Mouse (Mus musculus) lung, postnatal 4 days (tissue): ENCODE measurements around the gene Gpat3.

Source experiments
- DNase-seq, 2 experiments: peaks; one replicate each; pipeline ENCODE4 v3.0.0; 2021

Gpat3 gene

DNA sequence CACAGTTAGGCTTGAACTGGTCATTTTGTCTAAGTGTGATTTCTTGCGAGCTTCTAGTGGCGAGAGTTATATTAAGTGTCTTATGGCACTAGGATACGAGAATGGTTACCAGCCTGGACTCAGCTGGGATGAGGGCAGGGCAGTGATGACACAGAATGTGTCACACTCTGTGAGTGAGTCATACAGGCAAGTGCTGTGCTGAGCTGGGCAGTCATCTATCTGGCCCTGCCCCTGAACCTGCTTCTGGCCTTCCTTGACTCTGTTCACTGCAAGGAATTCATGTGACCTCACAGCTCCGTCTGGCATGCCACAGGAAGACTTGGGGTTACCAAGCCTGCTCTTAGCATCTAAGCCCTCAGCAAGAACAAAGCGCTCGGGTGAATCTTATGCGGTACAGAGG, 16.3 kb downstream of the Gpat3 start:
- peak in 1 of 2 experiments; percentile 8 for DNase-seq

GRCm38 (mm10) chr5:100863091-100863490, 17.6 kb downstream of the Gpat3 start:
- no peak for DNase-seq

DNA sequence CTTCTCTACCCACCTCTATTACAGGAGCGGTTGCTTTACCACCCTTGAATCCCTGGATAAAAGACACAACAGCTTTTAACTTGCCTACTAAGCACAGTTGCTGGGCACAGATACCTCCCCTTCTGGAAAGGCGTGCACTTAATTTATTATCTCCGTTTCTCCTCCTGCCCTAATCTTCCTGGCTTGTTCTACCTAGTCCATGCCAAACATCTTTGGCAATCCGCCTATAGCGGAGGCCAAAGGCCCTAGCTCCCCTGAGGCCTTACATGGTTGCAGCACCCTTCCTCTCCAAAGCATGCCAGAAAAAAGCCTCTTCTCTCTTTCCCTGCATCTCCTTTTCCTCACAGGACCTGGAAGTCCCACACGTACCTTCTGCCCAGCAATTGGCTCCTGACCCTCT, 18.9 kb downstream of the Gpat3 start:
- DNase-seq, result no peak

DNA sequence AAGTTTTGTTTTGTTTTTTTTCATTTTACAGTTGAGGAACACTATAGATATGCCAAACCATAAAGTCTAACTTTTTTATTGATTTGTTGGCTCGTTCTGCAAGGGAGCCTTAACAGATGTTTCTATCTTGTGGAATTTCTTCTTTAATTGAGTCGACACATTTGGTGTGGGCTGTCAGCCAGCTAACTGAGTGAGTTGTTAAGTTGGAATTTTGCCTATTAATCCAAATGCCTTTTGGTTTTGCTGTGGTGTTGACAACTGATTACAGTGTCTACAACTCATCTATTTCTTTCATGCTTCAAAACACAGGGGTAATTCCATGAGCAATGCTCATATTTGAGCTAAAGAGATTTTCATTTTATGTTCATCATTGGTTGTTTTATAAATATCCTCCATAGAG, 20.7 kb downstream of the Gpat3 start:
- DNase-seq, result no peak

DNA sequence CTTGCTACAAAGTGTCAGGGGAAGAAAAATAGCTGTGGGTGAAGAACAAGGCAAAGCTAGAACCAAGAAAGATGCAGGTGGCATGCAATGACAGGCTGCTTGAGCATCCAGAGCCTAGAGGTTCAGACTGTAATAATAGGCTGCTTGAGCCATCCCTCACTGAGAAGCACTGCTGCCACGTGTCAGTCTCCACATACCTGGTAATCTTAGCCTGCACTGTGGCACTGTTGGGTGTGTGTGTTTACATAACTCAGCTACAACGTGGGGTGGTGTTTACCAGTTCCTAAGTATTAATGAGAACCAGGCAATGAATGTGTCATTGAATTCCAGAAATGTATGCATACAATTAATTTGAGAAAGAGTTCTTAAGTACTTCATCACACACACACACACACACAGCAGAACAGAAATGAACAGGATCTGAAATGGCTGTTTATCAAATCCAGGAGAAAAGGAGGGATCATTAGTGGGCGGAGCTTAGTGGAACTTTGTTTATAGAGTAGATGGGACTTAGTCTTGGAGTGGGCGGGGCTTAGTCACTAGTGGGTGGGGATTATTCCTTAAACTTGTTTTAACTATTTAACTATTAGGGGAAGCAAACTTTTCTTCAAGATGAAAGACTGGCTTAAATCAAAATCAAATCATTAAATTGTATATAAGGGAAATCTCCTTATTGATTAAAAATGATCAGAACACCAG, 23.8 kb downstream of the Gpat3 start:
- DNase-seq, result no peak

GRCm38 (mm10) chr5:100871987-100872386, 26.5 kb downstream of the Gpat3 start:
- peak in 1 of 2 experiments; percentile 10 for DNase-seq

DNA sequence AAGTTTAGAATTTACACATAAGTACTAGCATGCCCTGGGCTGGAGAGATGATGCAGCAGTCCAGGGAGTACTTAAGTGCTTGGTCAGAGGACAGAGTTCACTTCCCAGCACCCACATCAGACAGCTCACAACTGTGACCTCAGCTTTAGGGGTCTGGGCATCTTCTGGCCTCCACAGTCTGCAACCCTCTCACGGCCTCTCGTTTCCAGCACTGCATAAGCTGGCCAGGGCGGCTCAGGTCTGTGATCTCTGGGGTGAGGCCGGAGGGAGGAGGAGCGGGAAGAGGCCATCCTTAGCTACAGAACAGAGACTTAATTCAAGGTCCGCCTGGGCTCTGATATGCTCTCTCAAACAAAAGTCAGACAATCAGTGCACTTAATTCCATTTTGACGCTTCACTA, 29.2 kb downstream of the Gpat3 start:
- DNase-seq, result no peak

- DNase-seq, result no peak
These were observed 29.7 kb downstream of the Gpat3 start for GRCm38 (mm10) chr5:100875180-100875579.

GRCm38 (mm10) chr5:100877021-100877420, 31.5 kb downstream of the Gpat3 start:
- DNase-seq, result no peak

GRCm38 (mm10) chr5:100885216-100885615, 39.7 kb downstream of the Gpat3 start:
- no peak for DNase-seq

DNA sequence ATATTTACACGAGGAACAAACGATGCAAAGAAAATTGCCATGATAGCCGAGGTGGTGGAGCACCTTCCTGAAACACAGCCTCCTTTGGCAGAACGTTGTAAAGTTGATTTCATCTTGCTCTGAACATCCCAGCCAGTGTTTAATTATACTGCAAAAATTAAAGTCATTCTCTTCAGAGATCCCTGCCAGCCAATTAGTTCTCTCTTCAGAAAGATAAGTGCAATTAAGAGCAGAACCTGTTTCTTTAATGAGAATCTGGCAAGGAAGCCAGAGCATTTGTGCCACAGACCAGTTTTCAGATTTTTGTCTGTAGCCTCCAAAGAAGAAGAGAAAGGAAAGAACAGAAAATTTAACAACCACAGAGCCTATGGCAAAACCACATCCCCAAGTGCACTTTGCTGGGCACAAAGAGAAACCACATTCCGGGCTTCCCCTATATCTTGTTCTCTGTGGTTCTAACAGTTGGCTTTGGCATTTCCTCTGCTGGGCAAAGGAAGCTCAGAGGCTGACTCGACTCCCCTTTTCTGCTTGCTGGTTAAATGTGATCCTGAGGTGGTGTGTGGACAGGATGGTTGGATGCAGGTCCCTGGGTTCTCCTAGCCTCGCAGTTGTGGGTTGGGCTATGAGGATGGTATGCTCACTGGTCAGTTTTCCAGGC, 40.9 kb downstream of the Gpat3 start:
- DNase-seq, result no peak

DNA sequence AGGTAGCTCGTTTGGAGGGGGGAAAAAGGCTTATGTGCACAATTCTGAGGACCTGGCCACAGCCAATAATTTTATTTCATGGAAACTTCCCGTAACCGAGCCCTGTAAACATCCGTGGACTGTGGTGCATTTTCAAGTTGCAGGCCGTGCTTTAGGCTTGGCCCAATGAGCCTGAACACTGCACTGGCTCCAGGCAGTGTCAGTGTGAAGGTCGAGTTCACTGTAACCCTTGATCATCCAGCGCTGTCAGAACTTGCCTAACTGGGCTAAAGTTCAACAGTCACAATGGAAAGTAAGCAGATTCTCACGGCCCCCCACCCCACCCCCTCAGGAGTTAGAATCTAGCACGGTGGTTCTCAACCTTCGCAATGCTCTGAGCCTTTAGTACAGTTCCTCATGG, 50.7 kb downstream of the Gpat3 start:
- no peak for DNase-seq

- DNase-seq, result no peak
These were observed 54.4 kb downstream of the Gpat3 start for GRCm38 (mm10) chr5:100899745-100900489.

- no peak for DNase-seq
These were observed 55.5 kb downstream of the Gpat3 start for GRCm38 (mm10) chr5:100901046-100901445.

DNA sequence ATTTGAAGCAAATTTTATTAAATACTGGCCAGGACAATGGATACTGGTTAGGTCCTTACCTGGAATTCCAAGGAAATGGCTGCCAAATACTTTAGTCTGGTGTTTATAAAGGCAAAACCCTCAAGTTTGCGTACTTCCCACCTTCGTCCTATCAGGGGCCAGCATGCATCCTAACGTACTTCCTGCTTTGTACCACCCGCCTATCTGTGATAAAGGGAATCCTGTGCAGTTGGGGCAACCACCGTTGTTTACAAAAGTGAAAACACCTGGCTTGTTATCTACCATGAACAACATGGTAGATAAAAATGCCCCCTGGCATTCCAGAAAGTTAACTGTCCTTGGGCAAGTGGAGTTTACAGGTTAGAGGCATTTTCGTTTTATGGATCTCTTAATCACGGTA, 63.0 kb downstream of the Gpat3 start:
- DNase-seq, result no peak

- DNase-seq, result no peak
These were observed 63.4 kb downstream of the Gpat3 start for GRCm38 (mm10) chr5:100908901-100909300.

- DNase-seq, result no peak
These were observed 64.2 kb downstream of the Gpat3 start for GRCm38 (mm10) chr5:100909691-100910090.

DNA sequence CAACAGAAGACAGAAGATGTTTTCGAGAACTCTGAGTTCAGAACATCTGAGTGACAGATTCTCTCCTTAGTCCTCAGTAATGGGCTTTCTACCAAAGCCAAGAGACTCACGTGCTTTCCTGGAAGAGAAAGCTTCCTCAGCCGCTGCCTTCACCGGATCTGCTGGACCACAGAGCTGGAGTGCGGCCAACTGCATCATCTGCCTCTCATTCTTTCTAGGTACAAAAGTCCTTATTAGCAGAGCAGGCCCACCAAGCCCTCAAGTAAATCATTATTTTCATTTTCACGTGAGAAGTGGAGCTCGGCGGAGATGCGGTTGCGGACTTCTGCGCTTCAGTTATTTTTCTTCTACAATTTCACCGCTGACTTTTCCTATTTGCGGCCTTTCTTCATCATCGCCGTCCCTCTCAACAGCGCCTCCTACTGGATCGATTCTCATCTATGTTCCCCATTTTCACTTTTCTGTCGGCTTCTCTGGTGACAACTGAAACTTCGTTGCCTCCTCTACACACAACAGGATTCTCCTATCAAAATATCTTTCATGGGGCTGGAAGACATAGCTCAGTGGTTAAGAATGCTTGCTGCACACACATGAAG, 66.1 kb downstream of the Gpat3 start:
- DNase-seq, result no peak

GRCm38 (mm10) chr5:100912366-100912765, 66.9 kb downstream of the Gpat3 start:
- peak; percentile 10 to 24 for DNase-seq

- no peak for DNase-seq
These were observed 67.8 kb downstream of the Gpat3 start for GRCm38 (mm10) chr5:100913274-100913673.

DNA sequence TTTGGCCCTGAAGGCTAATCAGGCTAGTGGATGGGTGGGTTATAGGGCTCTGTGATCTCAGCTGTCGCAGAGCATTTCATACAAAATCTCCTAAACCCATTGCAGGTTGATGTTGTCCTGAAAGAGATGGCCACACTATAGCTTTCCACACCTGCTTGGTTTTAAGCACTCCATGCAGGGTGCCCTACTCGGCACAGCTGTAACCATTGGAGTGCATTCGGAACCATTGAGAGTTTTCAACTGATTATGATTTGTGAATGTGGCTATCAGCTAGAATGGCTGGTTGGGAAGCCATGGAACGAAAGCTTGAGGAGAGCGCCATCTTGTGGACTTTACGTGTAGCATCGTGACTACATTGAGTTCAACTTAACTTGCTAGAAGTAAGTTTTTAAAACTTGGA, 69.5 kb downstream of the Gpat3 start:
- DNase-seq, result peak in 1 of 2 experiments; percentile 57

DNA sequence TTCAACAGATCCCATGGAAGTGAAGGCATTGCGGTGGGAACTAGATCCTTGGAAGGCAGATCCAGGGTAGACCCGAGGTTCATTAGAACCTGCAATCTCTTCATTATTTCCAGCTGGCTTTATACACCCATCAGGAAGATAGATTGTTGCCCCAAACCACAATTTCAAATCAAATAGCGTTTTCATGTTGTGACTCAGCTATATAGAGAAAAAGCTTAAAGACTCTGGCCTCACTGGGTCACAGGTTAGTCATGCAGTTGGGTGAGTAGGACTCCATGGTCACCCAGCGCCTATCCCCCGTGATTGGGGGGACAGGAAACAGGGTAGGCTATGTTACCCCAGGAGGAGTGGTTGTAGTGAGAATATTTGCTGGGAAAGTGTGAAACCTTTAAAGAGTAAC, 69.9 kb downstream of the Gpat3 start:
- no peak for DNase-seq

GRCm38 (mm10) chr5:100916416-100916815, 70.9 kb downstream of the Gpat3 start:
- DNase-seq, result no peak
